Mouse (Mus musculus): Measurements from ENCODE around the gene Lrrc26. TPM values are rescaled to one million over a fixed set of nuclear protein-coding genes. Genes with fewer than 3 reads are reported as not detected.

The Lrrc26 gene
- polyA plus RNA-seq, 1 experiment = 2.7 TPM

DNA sequence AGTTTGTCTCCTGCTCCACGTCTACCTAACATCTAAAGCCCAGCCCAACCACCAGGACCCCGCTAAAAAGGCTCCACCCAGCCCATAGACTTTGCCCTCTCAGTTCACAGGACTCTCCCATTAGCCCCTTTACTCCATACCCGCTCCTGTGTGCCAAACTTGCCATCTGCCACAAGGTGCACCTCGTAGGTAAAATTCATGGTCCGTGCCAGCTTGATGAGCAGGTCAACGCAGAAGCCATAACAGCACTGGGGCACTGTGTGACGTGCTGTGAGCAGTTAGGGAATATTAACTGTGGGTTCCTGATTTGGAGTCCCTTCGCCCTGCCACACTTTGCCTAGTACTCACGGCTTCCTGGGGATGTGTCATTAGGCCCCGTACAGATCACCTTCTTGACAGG, 8.3 kb downstream of the Lrrc26 start:
- Histone ChIP-seq H3K27ac (ENCODE audit: insufficient read depth, low read depth, low read length) (no peak overlapping the region), H3K4me3 (ENCODE audit: insufficient read depth, low read depth, low read length) (no peak overlapping the region), H3K4me1 (ENCODE audit: control insufficient read depth, insufficient read depth, low read length) (no peaks in the 10 kb centered on the region), H3K27me3 (replicated peaks; ENCODE audit: control insufficient read depth, insufficient read depth, low read length) (no peaks in the 10 kb centered on the region), H3K36me3 (ENCODE audit: control insufficient read depth, insufficient read depth, low read length) (no peaks in the 10 kb centered on the region)
- 72% methylated on average over 10 of the region's 10 CpGs for WGBS
- TF ChIP-seq CTCF (conservative IDR thresholded peaks at IDR 0.05; ENCODE audit: insufficient read depth, insufficient read length, low read depth, low read length) (no peak), POLR2A (IDR thresholded peaks at IDR 0.05; ENCODE audit: low read depth, low read length) (no peak)
- no peak for DNase-seq

DNA sequence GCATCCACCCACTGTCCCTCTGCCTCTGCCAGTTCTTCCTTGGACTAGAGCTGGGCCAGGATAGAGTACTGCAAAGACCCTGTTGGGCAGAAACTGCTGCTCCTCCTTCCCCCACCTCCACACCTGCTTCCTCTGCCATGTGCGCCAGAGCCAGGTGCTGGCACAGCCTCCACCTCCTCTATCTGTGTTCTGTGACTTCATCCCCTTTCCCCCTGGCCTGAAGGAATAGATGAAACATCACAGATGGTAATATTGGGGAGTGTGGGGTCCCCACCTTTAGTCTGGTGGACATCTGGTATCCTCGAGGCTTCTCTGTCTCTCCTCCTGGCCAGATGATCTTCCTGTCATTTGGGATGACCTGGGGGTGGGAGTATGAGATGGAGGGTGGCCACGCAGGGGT, 13.7 kb downstream of the Lrrc26 start:
- Histone ChIP-seq H3K4me1 (ENCODE audit: control insufficient read depth, insufficient read depth, low read length) (no peaks in the 10 kb centered on the region), H3K36me3 (ENCODE audit: control insufficient read depth, insufficient read depth, low read length) (no peaks in the 10 kb centered on the region), H3K4me3 (ENCODE audit: insufficient read depth, low read depth, low read length) (no peak overlapping the region), H3K27ac (ENCODE audit: insufficient read depth, low read depth, low read length) (no peak overlapping the region), H3K27me3 (replicated peaks; ENCODE audit: control insufficient read depth, insufficient read depth, low read length) (no peaks in the 10 kb centered on the region)
- no peak for DNase-seq
- TF ChIP-seq POLR2A (IDR thresholded peaks at IDR 0.05; ENCODE audit: low read depth, low read length) = no peak
- 62% methylated on average over 3 of the region's 3 CpGs for WGBS

DNA sequence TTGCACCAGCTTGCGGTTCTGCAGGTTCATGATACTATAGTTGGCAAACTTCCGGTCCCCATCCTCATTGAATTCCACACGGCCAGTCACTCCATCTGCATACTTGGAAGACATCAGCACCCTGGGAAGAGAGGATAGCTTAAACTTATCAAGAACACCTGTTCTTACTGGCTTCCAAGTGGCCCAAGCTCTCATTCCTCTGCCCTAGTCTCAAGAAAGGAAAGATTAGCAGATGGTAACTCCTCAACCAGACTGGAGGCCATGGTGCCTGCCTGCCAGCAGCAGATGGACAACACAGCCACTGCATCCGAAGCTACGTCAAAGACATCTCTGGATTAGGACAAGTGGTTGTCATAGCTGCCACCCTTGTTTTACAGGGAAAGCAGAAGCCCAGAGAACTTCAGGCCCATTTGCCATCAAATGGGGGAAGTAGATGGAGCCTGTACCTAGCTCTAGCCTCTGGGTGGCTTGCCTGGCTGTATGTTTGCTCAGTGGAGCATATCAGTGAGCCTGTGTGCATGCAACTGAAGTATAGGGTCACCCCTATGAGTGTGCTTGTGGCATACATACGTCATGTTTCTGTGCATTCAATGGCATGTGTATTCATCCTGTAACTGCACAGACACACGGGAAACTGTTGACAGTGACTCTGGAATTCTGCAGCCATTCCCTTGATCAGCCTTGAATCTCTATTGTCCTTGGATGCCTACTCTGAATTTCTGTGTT, 14.4 kb downstream of the Lrrc26 start:
- no peaks in the 10 kb centered on the region for H3K36me3 ChIP-seq (ENCODE audit: control insufficient read depth, insufficient read depth, low read length)
- no peak for TF ChIP-seq POLR2A (IDR thresholded peaks at IDR 0.05; ENCODE audit: low read depth, low read length)
- TF ChIP-seq CTCF (conservative IDR thresholded peaks at IDR 0.05; ENCODE audit: insufficient read depth, insufficient read length, low read depth, low read length) = no peak
- no peaks in the 10 kb centered on the region for H3K27me3 ChIP-seq (replicated peaks; ENCODE audit: control insufficient read depth, insufficient read depth, low read length)
- no peaks in the 10 kb centered on the region for H3K4me1 ChIP-seq (ENCODE audit: control insufficient read depth, insufficient read depth, low read length)
- DNase-seq = no peak
- WGBS = 68% methylated on average over 7 of the region's 7 CpGs
- H3K4me3 ChIP-seq (ENCODE audit: insufficient read depth, low read depth, low read length) = no peak overlapping the region
- no peak overlapping the region for H3K27ac ChIP-seq (ENCODE audit: insufficient read depth, low read depth, low read length)

DNA sequence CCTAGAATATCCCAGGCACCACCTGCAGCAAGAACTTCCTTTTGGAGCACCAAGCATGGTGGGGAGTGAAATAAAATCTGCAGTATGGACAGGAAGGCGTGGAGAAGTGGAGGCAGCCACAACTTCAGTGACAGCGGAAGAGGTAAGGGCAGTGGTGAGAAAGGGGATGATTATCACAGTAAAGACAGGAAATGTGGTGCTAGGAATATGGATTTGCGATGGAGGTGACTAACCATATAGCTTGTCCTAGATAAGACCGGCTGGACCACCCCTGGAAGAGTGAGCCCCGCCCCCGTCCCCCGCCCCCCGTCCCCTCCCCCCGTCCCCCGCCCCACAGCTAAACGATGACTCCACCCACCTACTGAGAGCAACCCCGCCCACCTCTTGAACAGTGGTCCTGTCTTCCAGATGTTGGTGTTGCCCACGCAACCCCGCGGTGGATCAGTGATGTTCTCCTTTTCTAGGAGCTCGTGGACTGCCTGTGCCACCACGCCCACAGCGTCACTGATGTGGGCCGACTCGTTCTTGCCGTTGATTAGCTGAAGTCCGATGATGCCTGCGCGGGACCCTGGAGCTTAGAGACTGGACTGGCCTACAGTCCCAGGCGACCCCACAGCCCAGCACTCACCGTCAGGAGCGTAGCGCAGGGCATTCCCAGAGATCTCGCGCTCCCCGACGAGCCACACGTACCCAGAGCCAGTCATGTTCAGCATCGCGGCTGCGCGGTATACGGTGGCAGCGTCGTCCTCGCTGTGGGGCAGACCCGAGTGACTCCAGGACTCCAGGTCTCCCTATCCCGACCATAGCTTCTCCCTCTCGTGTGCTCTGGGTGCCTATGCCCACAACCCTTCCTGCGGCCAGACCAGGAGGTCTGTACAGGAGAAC, 15.2 kb downstream of the Lrrc26 start:
- Histone ChIP-seq H3K27me3 (replicated peaks; ENCODE audit: control insufficient read depth, insufficient read depth, low read length) (no peaks in the 10 kb centered on the region), H3K36me3 (ENCODE audit: control insufficient read depth, insufficient read depth, low read length) (no peaks in the 10 kb centered on the region), H3K27ac (ENCODE audit: insufficient read depth, low read depth, low read length) (no peak overlapping the region), H3K4me1 (ENCODE audit: control insufficient read depth, insufficient read depth, low read length) (no peaks in the 10 kb centered on the region), H3K4me3 (ENCODE audit: insufficient read depth, low read depth, low read length) (peak overlapping the region; percentile 42; the same call in 1 of the 2 replicates)
- DNase-seq = no peak
- TF ChIP-seq CTCF (conservative IDR thresholded peaks at IDR 0.05; ENCODE audit: insufficient read depth, insufficient read length, low read depth, low read length) = no peak
- WGBS = 2% methylated on average over 45 of the region's 45 CpGs

DNA sequence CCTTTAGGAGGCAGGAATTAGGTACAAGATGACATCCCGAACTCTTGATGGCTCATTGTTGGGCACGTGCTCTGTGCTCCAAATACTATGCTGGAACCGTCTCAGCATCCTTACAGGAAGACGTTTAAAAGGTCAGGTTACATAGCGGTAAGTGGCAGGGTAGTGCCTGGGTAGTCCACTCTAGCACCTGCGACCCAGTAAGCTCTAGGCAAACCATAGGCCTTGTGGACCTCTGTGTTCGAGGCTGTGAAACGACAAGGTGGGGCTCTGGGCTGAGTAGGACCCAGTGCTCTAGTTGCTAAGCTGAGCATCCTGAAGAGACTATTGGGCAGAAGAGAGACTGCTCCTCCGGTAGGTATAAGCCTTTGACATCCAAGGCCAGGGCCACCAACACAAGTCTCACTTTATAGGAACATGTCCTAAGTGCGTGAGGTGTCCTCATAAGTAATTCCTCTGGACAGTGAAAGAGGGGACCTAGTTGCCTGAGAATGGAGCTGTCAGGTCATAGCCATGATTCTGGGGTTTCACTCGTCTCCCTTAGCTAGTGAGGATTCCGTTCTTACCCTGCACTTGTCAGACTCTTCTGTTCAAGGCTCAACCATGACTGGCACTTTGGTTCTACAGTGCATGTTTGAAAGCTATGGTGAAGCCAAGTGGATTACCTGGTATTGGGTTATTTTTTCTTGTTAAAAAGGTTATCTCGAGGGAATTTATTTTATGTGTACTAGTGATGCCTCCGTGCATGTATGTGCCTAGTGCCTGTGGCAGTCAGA, 16.1 kb downstream of the Lrrc26 start:
- 51% methylated on average over 14 of the region's 14 CpGs for WGBS
- Histone ChIP-seq H3K27ac (ENCODE audit: insufficient read depth, low read depth, low read length) (no peak overlapping the region), H3K4me1 (ENCODE audit: control insufficient read depth, insufficient read depth, low read length) (no peaks in the 10 kb centered on the region), H3K36me3 (ENCODE audit: control insufficient read depth, insufficient read depth, low read length) (no peaks in the 10 kb centered on the region), H3K4me3 (ENCODE audit: insufficient read depth, low read depth, low read length) (no peak overlapping the region), H3K27me3 (replicated peaks; ENCODE audit: control insufficient read depth, insufficient read depth, low read length) (no peaks in the 10 kb centered on the region)
- TF ChIP-seq CTCF (conservative IDR thresholded peaks at IDR 0.05; ENCODE audit: insufficient read depth, insufficient read length, low read depth, low read length) (no peak), POLR2A (IDR thresholded peaks at IDR 0.05; ENCODE audit: low read depth, low read length) (no peak)
- no peak for DNase-seq

DNA sequence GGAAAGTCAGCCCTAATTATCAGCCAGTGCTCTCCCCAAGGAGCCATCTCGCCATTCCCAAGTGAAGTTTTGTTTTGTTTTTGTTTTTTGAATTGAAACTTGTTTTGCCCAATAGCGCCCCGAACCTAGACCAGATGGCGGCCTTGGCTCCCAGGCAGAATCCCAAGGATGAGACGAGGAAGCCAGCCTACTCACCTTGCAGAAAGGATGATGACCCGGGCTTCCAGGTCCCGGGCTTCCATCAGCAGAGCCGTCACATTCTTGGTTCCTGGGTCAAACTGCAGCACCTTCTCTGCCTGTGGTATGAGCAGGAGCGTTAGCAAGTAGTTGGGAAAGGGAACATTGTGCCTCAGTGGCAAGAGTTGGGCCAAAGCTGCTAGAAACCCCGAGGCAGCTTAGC, 20.5 kb downstream of the Lrrc26 start:
- Histone ChIP-seq H3K27ac (ENCODE audit: insufficient read depth, low read depth, low read length) (no peak overlapping the region), H3K4me3 (ENCODE audit: insufficient read depth, low read depth, low read length) (no peak overlapping the region), H3K27me3 (replicated peaks; ENCODE audit: control insufficient read depth, insufficient read depth, low read length) (0 out of 2 replicates have a peak, but pooled peaks cover 4% of the 10 kb centered on the region), H3K4me1 (ENCODE audit: control insufficient read depth, insufficient read depth, low read length) (no peaks in the 10 kb centered on the region), H3K36me3 (ENCODE audit: control insufficient read depth, insufficient read depth, low read length) (no peaks in the 10 kb centered on the region)
- DNase-seq = no peak
- TF ChIP-seq POLR2A (IDR thresholded peaks at IDR 0.05; ENCODE audit: low read depth, low read length) = no peak
- TF ChIP-seq CTCF (conservative IDR thresholded peaks at IDR 0.05; ENCODE audit: insufficient read depth, insufficient read length, low read depth, low read length) = no peak
- WGBS = 59% methylated on average over 10 of the region's 10 CpGs

DNA sequence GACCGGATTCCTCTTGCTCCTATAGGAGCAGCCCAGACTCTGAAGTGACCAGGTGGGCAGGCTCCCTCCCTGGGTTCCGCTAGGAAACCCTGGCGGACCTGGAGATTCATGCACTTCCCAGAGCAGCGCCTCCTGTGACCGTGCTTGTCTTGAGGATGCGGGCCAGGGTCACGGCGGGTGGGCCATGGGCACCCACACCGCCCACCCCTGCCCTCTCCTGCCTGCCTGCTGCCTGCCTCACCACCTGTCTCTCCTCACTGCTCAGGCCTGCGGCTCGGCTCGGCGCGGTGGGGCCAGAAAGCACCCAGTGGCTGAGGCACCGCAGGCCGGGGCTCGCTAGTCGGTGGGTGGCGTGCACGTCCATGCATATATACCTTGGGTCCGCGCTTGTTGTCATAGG, 21.3 kb downstream of the Lrrc26 start:
- WGBS = 3% methylated on average over 22 of the region's 22 CpGs

More for the DNA sequence above, 21.3 kb downstream of the Lrrc26 start:
- DNase-seq = no peak
- H3K4me1 ChIP-seq (ENCODE audit: control insufficient read depth, insufficient read depth, low read length) = no peaks in the 10 kb centered on the region
- 0 out of 2 replicates have a peak, but pooled peaks cover 4% of the 10 kb centered on the region for H3K27me3 ChIP-seq (replicated peaks; ENCODE audit: control insufficient read depth, insufficient read depth, low read length)
- H3K36me3 ChIP-seq (ENCODE audit: control insufficient read depth, insufficient read depth, low read length) = no peaks in the 10 kb centered on the region
- TF ChIP-seq CTCF (conservative IDR thresholded peaks at IDR 0.05; ENCODE audit: insufficient read depth, insufficient read length, low read depth, low read length) (no peak), POLR2A (IDR thresholded peaks at IDR 0.05; ENCODE audit: low read depth, low read length) (no peak)
- H3K4me3 ChIP-seq (ENCODE audit: insufficient read depth, low read depth, low read length) = no peak overlapping the region
- H3K27ac ChIP-seq (ENCODE audit: insufficient read depth, low read depth, low read length) = no peak overlapping the region

All from kidney, adult 2 months (tissue).